In genomic region chr10:17556391-17556790, GRCm38 (mm10) we compare ENCODE assay signal across 30 mouse cellular contexts.
DNase-seq lines count a peak whose midpoint lies in the region; ATAC-seq and TF ChIP-seq lines count a peak whose summit lies in the region.
"Had no signal": no experiment of that assay in that cellular context is flagged by ENCODE, and none has a peak within 500 bp of the region (broad histone marks: within the 10 kb centered on the region; RNA-seq: fewer than 3 reads in every experiment).

No protein-coding gene starts in this region.

- 64% methylated on average over 4 of the region's 4 CpGs for WGBS in hindbrain, postnatal 0 days
- WGBS in hindbrain, embryonic 10.5 days = 80% methylated on average over 4 of the region's 4 CpGs

- H3K9me3 ChIP-seq in hindbrain, postnatal 0 days (ENCODE audit: low read length) = no peaks in the 10 kb centered on the region
- no peaks in the 10 kb centered on the region for H3K9me3 ChIP-seq in hindbrain, embryonic 10.5 days
- H3K9me3 ChIP-seq: embryonic facial prominence, embryonic 10.5 days; embryonic facial prominence, embryonic 15.5 days; forebrain, embryonic 13.5 days; heart, embryonic 12.5 days; hindbrain, embryonic 15.5 days; neural tube, embryonic 15.5 days had no signal

- H3K4me1 ChIP-seq in hindbrain, postnatal 0 days (ENCODE audit: insufficient read depth, low read length) = no peaks in the 10 kb centered on the region
- H3K4me1 ChIP-seq in hindbrain, embryonic 10.5 days (replicated peaks) = peaks cover 12% of the 10 kb centered on the region; the same call in 1 of the 2 replicates
- H3K4me1 ChIP-seq: hindbrain, embryonic 15.5 days; neural tube, embryonic 15.5 days had no signal

- H3K9ac ChIP-seq in hindbrain, postnatal 0 days (replicated peaks; ENCODE audit: low read length) = no peak overlapping the region
- H3K9ac ChIP-seq: embryonic facial prominence, embryonic 15.5 days; forebrain, embryonic 13.5 days; heart, embryonic 12.5 days; hindbrain, embryonic 15.5 days; liver, embryonic 14.5 days; neural tube, embryonic 15.5 days had no signal

- no peak for ATAC-seq in hindbrain, postnatal 0 days
- ATAC-seq in erythroid progenitor cell, adult 5-6 weeks (replicated peaks; ENCODE audit: low FRiP score, poor library complexity, severe bottlenecking) = no peak
- ATAC-seq: forebrain, embryonic 13.5 days; intestine, postnatal 0 days had no signal

- H3K36me3 ChIP-seq in hindbrain, postnatal 0 days (ENCODE audit: insufficient read depth, low read length) = no peaks in the 10 kb centered on the region
- H3K36me3 ChIP-seq in hindbrain, embryonic 10.5 days = no peaks in the 10 kb centered on the region
- H3K36me3 ChIP-seq: embryonic facial prominence, embryonic 10.5 days; embryonic facial prominence, embryonic 15.5 days; heart, embryonic 12.5 days; hindbrain, embryonic 15.5 days; neural tube, embryonic 15.5 days had no signal

- TF ChIP-seq CTCF in hindbrain, postnatal 0 days (IDR thresholded peaks at IDR 0.05; ENCODE audit: low read depth) = no peak
- TF ChIP-seq CTCF in brain, embryonic 14.5 days (IDR thresholded peaks at IDR 0.05; ENCODE audit: borderline replicate concordance, extremely low read depth, insufficient read depth, insufficient read length) = no peak

- no peak overlapping the region for H3K4me3 ChIP-seq in hindbrain, postnatal 0 days (ENCODE audit: low read length)
- H3K4me3 ChIP-seq in hindbrain, embryonic 10.5 days = no peak overlapping the region
- H3K4me3 ChIP-seq: embryonic facial prominence, embryonic 10.5 days; embryonic facial prominence, embryonic 15.5 days; forebrain, embryonic 13.5 days; heart, embryonic 12.5 days; hindbrain, embryonic 15.5 days; neural tube, embryonic 15.5 days had no signal

- no peaks in the 10 kb centered on the region for H3K27me3 ChIP-seq in hindbrain, postnatal 0 days (ENCODE audit: insufficient read depth, low read length)
- no peaks in the 10 kb centered on the region for H3K27me3 ChIP-seq in hindbrain, embryonic 10.5 days (ENCODE audit: insufficient read depth, poor library complexity, severe bottlenecking)
- H3K27me3 ChIP-seq: embryonic facial prominence, embryonic 15.5 days; forebrain, embryonic 13.5 days; heart, embryonic 12.5 days; hindbrain, embryonic 15.5 days; neural tube, embryonic 15.5 days had no signal

- peak; percentile 3 for DNase-seq in hindbrain, postnatal 0 days (ENCODE audit: low spot score)
- no peak for DNase-seq in hindbrain, embryonic 10.5 days (ENCODE audit: low spot score)
- peak; percentile 13 for DNase-seq in R1 (ENCODE audit: low read depth, low spot score)
- DNase-seq in ZHBTc4 (ENCODE audit: low read depth, low spot score) = peak; percentile 40
- DNase-seq in brain, embryonic 14.5 days (ENCODE audit: low read depth) = peak; percentile 6
- DNase-seq in cerebellum, postnatal 14 days = no peak
- DNase-seq: B cell, adult 2 months; cerebellum, adult 2 months; cerebellum, postnatal 25 days; gastrocnemius, postnatal 14 days; heart, postnatal 4 days; kidney, adult 9 months; kidney, postnatal 10 days; layer of hippocampus, adult 9-11 months; liver; lung, adult 2 months; lung, postnatal 10 days; midbrain, embryonic 14.5 days; right cerebral cortex, postnatal 14 days; thymus, postnatal 4 days had no signal

- no peak for TF ChIP-seq POLR2A in brain, embryonic 14.5 days (IDR thresholded peaks at IDR 0.05; ENCODE audit: borderline replicate concordance, extremely low read depth, insufficient read depth, insufficient read length, poor library complexity, severe bottlenecking)

- no peak overlapping the region for H3K27ac ChIP-seq in hindbrain, postnatal 0 days
- H3K27ac ChIP-seq in hindbrain, embryonic 10.5 days = no peak overlapping the region
- H3K27ac ChIP-seq: embryonic facial prominence, embryonic 10.5 days; embryonic facial prominence, embryonic 15.5 days; forebrain, embryonic 13.5 days; hindbrain, embryonic 15.5 days; liver, embryonic 14.5 days; macrophage; neural tube, embryonic 15.5 days had no signal

- no peak overlapping the region for H3K4me2 ChIP-seq in hindbrain, postnatal 0 days (ENCODE audit: low read depth, low read length)
- H3K4me2 ChIP-seq: embryonic facial prominence, embryonic 15.5 days; forebrain, embryonic 13.5 days; heart, embryonic 12.5 days; hindbrain, embryonic 15.5 days; neural tube, embryonic 15.5 days had no signal

Comparison
In these comparisons a context has a peak if more than half of its experiments do, and no peak if none do; other contexts are left out.
1. DNase-seq: peak in hindbrain, postnatal 0 days (single experiment), R1 (single experiment), ZHBTc4 (single experiment) and brain, embryonic 14.5 days (single experiment); none in hindbrain, embryonic 10.5 days (single experiment) and cerebellum, postnatal 14 days (0 of 2).